Mouse (Mus musculus) liver, embryonic 14.5 days (tissue): ENCODE data around the gene Stk32b. TPM values are rescaled to one million over a fixed set of nuclear protein-coding genes. Genes with fewer than 3 reads are reported as not detected.

ENCODE experiments used
- ATAC-seq: fragments of 200-750 bp; cut with Nextera tagmentation; 2 replicates; pipeline ENCODE4 v1.8.0; 2017; ENCODE audit warnings: moderate number of reproducible peaks, mild to moderate bottlenecking, moderate library complexity; ENCODE audit not compliant: insufficient read depth
- DNase-seq, 3 experiments: peaks; one replicate each; pipeline ENCODE4 v3.0.0-alpha.2; 2012 to 2013; ENCODE audit warnings: low read depth in 3 of 3, low spot score in 3 of 3
- H3K27ac ChIP-seq: fragments of 300-500 bp; sonication (generic); 2 replicates; pipeline ENCODE4 v1.5.1; 2014; ENCODE audit warnings: moderate library complexity, mild to moderate bottlenecking, control low read depth, inconsistent platforms
- H3K27me3 ChIP-seq: fragments of 300-500 bp; sonication (generic); 2 replicates; pipeline ENCODE4 v1.6.1; 2014; ENCODE audit warnings: mild to moderate bottlenecking, low read length, moderate library complexity; ENCODE audit not compliant: control insufficient read depth, insufficient read depth
- H3K36me3 ChIP-seq: fragments of 300-500 bp; sonication (generic); replicated peaks from 2 replicates; pipeline ENCODE4 v1.6.1; 2014; ENCODE audit warnings: low read depth; ENCODE audit not compliant: control insufficient read depth, insufficient read depth
- H3K4me1 ChIP-seq, 2 experiments: fragments of 200-500 bp in 1 of 2; fragments of 300-500 bp in 1 of 2; sonication (generic) in 1 of 2; replicated peaks; 2 replicates each; pipeline ENCODE4 v1.6.1; 2012 to 2014; ENCODE audit warnings: antibody characterized with exemption in 1 of 2, inconsistent platforms in 1 of 2, low read length in 1 of 2; ENCODE audit not compliant: control insufficient read depth in 2 of 2, insufficient read depth in 2 of 2
- H3K4me2 ChIP-seq: fragments of 300-500 bp; sonication (generic); 2 replicates; pipeline ENCODE4 v1.6.1; 2014; ENCODE audit warnings: low read depth, mild to moderate bottlenecking, control low read depth, moderate library complexity
- H3K4me3 ChIP-seq, 2 experiments: fragments of 200-500 bp in 1 of 2; fragments of 300-500 bp in 1 of 2; sonication (generic) in 1 of 2; 2 replicates each; pipeline ENCODE4 v1.5.1; 2012 to 2014; ENCODE audit warnings: low read depth in 2 of 2, low read length in 2 of 2, mild to moderate bottlenecking in 2 of 2, control low read depth in 1 of 2, inconsistent platforms in 1 of 2, moderate library complexity in 1 of 2; ENCODE audit not compliant: insufficient read depth in 1 of 2
- H3K9ac ChIP-seq: fragments of 300-500 bp; sonication (generic); replicated peaks from 2 replicates; pipeline ENCODE4 v1.6.1; 2014; ENCODE audit warnings: mild to moderate bottlenecking, control low read depth, moderate library complexity
- H3K9me3 ChIP-seq: fragments of 300-500 bp; sonication (generic); 2 replicates; pipeline ENCODE4 v1.6.1; 2016; ENCODE audit warnings: low read length, mixed read lengths; ENCODE audit not compliant: control insufficient read depth
- CTCF ChIP-seq: IDR thresholded peaks from 2 replicates; pipeline ENCODE4 v1.5.1; 2016; ENCODE audit warnings: antibody characterized with exemption, low read depth, control low read depth
- EP300 ChIP-seq: IDR thresholded peaks from 2 replicates; pipeline ENCODE4 v1.6.1; 2016; ENCODE audit warnings: antibody characterized with exemption, low read depth
- WGBS: fragments of 180-500 bp; shearing (Covaris S2); extraction: QIAGEN DNeasy Blood & Tissue Kit; methylation state at CpG from one replicate; pipeline ENCODE4 v1.1.7; 2014; ENCODE audit not compliant: insufficient replicate concordance; 5-methylcytosine and 5-hydroxymethylcytosine counted together
- polyA plus RNA-seq, 2 experiments: library from polyadenylated mRNA; depleted of rRNA in 1 of 2; stranded (reverse) in 1 of 2; unstranded in 1 of 2; fragments of >200 nt; fragmentation: Nextera tagmentation in 1 of 2; extraction: Ambion mirVana in 1 of 2; gene quantifications; 2 replicates each; pipeline versions ENCODE4 v1.2.1 to v1.2.3; 2012 to 2014

Stk32b gene
- polyA plus RNA-seq, 2 experiments, result 0.70 TPM

GRCm38 (mm10) chr5:37627437-37628163 lies 89.4 kb downstream of the Stk32b start:
- no peak overlapping the region for H3K9ac ChIP-seq
- no peaks in the 10 kb centered on the region for H3K27me3 ChIP-seq
- H3K36me3 ChIP-seq, result no peaks in the 10 kb centered on the region
- WGBS, result 70% methylated on average over 8 of the region's 8 CpGs
- ATAC-seq (no peak), DNase-seq (no peak)
- H3K9me3 ChIP-seq, result no peaks in the 10 kb centered on the region
- no peak for TF ChIP-seq EP300
- no peak for TF ChIP-seq CTCF
- H3K4me1 ChIP-seq, result no peaks in the 10 kb centered on the region
- no peak overlapping the region for H3K27ac ChIP-seq
- no peak overlapping the region for H3K4me3 ChIP-seq
- no peak overlapping the region for H3K4me2 ChIP-seq

DNA sequence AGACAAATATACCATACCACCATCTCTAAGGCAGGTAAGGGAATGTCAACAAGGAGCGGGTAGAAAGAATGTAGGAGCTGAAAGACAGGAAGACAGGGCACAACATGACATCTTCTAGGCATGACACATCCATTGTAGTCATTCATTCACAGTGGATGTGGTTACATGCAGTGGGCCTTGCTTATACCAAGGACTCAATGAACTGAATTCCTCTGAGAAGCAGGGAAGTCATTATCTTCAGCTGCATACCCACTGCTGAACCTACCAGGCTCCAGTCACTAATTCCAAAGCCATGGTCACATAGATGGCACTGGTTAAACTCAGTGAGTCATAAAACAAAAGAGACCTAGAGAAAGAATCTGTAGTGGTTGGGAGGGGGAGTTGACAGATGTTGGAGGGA lies 105.1 kb downstream of the Stk32b start:
- ATAC-seq, result no peak

DNA sequence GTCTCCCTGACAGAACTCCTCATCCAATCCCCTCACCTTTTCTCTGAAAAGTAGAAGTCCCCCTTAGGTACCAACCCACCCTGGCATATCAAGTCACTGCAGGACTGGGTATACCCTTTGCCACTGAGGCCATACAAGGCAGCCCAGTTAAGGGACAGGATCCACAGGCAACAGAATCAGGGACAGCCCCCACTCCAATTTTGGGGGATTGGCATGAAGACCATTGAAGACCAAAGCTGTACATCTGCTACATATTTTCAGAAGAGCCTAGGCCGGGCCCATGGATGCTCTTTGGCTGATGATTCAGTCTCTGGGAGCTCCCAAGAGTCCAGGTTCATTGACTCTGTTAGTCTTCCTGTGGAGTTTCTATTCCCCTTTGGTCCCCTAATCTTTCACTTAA lies 117.4 kb downstream of the Stk32b start:
- WGBS, result 53% methylated on average over 1 of the region's 1 CpGs
- ATAC-seq (no peak), DNase-seq (no peak)
- no peak overlapping the region for H3K4me2 ChIP-seq
- no peak overlapping the region for H3K4me3 ChIP-seq
- no peaks in the 10 kb centered on the region for H3K36me3 ChIP-seq
- H3K27me3 ChIP-seq, result no peaks in the 10 kb centered on the region
- no peaks in the 10 kb centered on the region for H3K9me3 ChIP-seq
- H3K9ac ChIP-seq, result no peak overlapping the region
- TF ChIP-seq EP300 (no peak), CTCF (no peak)
- no peaks in the 10 kb centered on the region for H3K4me1 ChIP-seq
- no peak overlapping the region for H3K27ac ChIP-seq

More for the DNA sequence above, 105.1 kb downstream of the Stk32b start:
- 50% methylated on average over 1 of the region's 1 CpGs for WGBS
- Histone ChIP-seq H3K4me1 (no peaks in the 10 kb centered on the region), H3K9ac (no peak overlapping the region), H3K27ac (no peak overlapping the region), H3K4me2 (no peak overlapping the region), H3K9me3 (no peaks in the 10 kb centered on the region), H3K27me3 (no peaks in the 10 kb centered on the region), H3K4me3 (no peak overlapping the region), H3K36me3 (no peaks in the 10 kb centered on the region)
- no peak for TF ChIP-seq CTCF
- TF ChIP-seq EP300, result no peak
- no peak for DNase-seq

- Histone ChIP-seq H3K9me3 (no peaks in the 10 kb centered on the region), H3K36me3 (no peaks in the 10 kb centered on the region), H3K27me3 (no peaks in the 10 kb centered on the region), H3K4me2 (no peak overlapping the region), H3K4me3 (no peak overlapping the region), H3K9ac (no peak overlapping the region), H3K4me1 (no peaks in the 10 kb centered on the region), H3K27ac (no peak overlapping the region)
- TF ChIP-seq EP300 (no peak), CTCF (no peak)
- ATAC-seq (no peak), DNase-seq (no peak)
- 58% methylated on average over 4 of the region's 4 CpGs for WGBS
Measured at GRCm38 (mm10) chr5:37598271-37598670, 118.7 kb downstream of the Stk32b start.

- no peak for DNase-seq
- Histone ChIP-seq H3K27me3 (no peaks in the 10 kb centered on the region), H3K9ac (no peak overlapping the region), H3K4me3 (no peak overlapping the region), H3K4me1 (no peaks in the 10 kb centered on the region), H3K4me2 (no peak overlapping the region), H3K9me3 (no peaks in the 10 kb centered on the region), H3K36me3 (no peaks in the 10 kb centered on the region), H3K27ac (no peak overlapping the region)
- WGBS, result 57% methylated on average over 5 of the region's 5 CpGs
- no peak for ATAC-seq
- no peak for TF ChIP-seq EP300
- TF ChIP-seq CTCF, result no peak
Measured at GRCm38 (mm10) chr5:37592411-37592810, 124.6 kb downstream of the Stk32b start.
